Mouse (Mus musculus): ENCODE measurements around the gene Gm13276.
"Not testable (repeated sequence)": the region's sequence is repeated elsewhere in the genome, so short reads cannot be mapped to it uniquely, and the experiment has no call there.

DNA sequence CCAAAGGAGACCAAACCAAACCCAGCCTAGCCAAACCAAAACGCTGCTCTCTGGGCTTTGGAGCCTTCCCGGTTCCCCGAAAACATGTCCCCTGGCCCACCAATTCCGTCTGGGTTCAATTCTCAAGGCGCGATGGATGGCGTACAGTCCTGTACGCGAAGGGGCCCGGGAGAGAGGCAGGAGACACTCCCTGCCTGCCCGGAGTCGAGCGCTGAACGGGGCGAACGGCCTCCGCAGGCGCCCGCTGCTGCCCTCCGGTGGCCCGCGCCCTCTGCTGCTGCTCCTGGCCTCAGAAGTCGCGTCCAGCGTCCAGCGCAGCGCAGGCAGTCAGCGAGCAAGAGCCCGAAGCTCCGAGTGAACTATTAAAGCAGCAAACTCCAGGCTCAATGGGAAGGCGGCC, 3.2 kb upstream of the Gm13276 start:
- not testable (repeated sequence) for TF ChIP-seq CTCF (IDR thresholded peaks at IDR 0.05; ENCODE audit: low read depth, low read length); POLR2A (IDR thresholded peaks at IDR 0.05; ENCODE audit: extremely low read depth, insufficient read depth, low read length)
